Mouse (Mus musculus): ENCODE measurements around the gene Elp1.

The Elp1 gene

DNA sequence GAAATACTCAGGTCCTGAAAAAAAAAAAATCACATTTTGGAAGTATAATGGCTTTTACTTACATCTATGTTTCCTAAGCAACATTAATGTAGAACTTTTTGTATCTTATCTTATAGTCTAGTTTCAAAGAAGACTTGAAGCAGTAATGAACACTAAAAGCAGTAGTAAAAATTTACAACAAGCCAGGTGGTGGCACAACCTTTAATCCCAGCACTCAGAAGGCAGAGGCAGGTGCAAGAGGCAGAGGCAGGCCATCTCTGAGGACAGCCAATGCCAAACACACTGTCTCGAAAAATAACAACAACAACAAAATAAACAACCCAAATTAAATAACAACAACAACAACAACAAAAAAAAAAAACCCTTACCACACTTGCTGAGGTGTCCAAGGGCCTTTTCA lies 31.1 kb downstream of the Elp1 start:
- no peak for DNase-seq (ENCODE audit: extremely low spot score, low read depth, low spot score)

DNA sequence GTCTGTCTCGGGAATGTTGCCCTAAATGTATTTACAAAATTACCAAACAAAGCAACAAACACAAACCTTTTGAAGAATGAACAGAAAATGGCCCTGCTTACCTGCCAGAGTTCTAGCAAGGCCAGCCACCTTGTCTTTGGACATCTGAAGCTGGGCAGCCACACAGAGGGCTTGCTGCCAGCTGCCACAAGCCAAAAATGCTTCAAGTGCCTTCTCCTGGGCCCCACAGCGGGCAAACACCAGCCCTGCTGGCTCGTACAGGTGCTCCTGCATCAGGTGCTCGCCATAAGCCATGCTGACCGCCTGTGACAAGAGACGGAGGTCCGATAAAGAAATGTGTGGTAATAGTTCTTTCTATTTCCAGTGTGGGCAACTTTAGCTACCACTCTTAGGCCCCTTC lies 33.2 kb downstream of the Elp1 start:
- no peak for DNase-seq (ENCODE audit: extremely low spot score, low read depth, low spot score)

DNA sequence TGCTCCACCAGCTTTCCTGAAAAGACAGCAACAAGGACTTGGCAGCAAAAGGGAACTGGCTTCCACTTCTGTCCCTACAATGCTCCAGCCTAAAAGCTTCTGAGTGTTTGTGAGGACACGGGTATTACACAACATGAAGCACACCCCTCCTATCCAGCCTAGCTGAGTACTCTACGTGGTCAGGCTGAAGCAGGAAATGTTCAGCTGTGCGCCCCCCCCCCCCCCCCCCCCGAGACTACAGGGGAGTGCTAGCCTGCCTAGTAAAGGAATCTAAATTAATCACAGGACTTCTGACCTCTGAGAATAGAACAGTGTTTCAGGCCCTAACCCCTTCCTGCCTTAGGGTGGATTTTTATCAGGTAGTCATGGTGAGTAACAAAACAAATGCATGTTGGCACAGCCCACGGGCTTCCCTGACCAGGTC lies 34.3 kb downstream of the Elp1 start:
- DNase-seq (ENCODE audit: extremely low spot score, low read depth, low spot score) = no peak

DNA sequence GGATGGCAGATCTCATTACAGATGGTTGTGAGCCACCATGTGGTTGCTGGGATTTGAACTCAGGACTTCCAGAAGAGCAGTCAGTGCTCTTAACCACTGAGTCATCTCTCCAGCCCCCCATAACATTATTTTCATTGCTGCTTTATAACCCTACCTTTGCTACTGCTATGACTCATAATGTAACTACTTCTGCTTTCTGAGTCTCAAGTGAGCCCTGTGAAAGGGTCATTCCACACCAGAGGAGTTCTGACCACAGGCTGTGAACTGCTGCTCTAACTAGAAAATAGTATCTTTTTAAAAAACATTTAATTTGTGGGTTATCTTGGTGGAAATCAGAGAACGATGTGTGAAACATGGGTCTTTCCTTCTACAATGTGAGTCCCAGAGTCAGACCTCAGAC lies 44.4 kb downstream of the Elp1 start:
- no peak for DNase-seq (ENCODE audit: extremely low spot score, low read depth, low spot score)

DNA sequence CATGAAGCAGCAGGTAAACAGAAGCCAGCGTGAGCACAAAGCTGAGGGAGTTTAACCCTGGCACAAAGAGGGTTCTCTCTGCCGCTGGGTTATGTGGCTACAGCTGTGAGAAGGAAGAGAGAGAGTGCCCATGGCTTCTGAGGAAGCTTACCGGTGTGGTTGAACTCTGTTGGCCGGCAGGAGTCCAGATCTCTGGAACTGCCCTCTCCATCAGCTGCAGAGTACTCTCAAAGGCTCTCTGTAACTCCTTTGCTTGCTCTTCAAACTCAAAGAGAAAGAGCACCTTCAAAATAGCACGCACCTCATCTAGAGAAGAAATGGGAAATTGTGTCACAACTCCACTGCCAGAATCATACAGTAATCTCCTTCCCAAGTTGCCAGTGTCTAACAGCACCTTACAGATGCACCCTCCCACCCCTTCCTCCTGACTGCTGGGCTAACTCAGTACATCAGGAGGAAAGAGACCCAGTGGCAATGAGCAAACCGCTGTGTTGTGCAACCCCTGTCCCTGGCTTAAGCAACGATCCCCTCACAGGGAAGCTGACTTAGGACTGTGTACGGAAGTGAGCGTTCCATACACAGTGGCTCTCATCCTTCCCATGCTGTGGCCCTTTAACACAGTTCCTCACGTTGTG lies 45.0 kb downstream of the Elp1 start:
- DNase-seq (ENCODE audit: extremely low spot score, low read depth, low spot score) = no peak

DNA sequence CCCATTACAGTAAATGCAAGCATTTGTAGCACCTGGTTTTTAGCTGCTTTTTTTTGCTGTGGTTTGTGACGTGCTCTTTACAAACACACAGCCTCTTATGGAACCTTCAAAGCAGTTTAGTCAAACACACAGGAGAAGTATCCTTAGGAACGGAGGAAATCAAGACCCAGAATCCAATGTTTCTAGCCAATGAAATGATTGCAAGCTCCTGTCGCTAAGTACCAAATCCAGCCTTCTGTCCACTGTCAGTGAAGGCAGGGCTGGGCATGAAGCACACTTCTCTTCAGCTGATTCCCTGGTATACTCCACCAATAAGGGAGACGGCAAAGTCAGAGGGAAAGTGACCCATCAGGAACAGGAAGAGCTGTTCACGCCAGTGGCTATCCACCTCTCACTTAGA lies 46.1 kb downstream of the Elp1 start:
- no peak for DNase-seq (ENCODE audit: extremely low spot score, low read depth, low spot score)

DNA sequence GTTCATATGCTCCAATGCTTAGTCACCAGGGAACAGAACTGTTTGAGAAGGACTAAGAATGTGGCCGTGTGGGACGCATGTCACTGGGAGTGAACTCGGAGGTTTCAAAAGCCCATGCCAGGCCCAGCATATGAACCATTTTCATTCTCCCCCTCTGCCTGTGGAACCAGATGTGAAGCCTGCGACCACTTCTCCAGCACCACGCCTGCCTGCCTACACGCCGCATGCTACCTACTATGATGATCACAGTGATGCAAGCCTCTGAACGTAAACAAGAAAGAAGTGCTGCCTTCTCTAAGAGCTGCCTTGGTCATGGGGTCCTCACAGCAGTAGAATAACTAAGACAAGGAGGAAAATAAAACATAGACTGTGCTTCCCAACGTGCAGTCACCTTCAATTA lies 54.7 kb downstream of the Elp1 start:
- no peak for DNase-seq (ENCODE audit: extremely low spot score, low read depth, low spot score)

DNA sequence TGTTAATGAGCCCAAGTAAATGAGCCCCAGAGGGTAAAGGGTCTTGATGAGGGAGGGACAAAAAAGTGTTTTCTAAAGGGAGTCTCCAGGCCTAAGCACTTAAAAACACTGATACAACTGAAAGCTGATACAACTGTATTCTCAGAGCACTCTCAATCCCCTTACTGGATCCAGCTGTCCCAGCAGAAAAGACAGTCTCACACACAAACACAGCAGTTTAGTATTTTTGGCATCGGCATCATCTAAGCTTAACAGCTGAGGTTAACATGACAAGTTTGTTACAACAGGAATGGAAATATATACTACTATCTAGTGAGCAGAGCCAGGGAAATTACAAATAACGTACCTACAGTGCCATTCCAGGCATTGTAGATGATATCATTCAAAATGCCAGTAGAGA lies 55.8 kb downstream of the Elp1 start:
- no peak for DNase-seq (ENCODE audit: extremely low spot score, low read depth, low spot score)

DNA sequence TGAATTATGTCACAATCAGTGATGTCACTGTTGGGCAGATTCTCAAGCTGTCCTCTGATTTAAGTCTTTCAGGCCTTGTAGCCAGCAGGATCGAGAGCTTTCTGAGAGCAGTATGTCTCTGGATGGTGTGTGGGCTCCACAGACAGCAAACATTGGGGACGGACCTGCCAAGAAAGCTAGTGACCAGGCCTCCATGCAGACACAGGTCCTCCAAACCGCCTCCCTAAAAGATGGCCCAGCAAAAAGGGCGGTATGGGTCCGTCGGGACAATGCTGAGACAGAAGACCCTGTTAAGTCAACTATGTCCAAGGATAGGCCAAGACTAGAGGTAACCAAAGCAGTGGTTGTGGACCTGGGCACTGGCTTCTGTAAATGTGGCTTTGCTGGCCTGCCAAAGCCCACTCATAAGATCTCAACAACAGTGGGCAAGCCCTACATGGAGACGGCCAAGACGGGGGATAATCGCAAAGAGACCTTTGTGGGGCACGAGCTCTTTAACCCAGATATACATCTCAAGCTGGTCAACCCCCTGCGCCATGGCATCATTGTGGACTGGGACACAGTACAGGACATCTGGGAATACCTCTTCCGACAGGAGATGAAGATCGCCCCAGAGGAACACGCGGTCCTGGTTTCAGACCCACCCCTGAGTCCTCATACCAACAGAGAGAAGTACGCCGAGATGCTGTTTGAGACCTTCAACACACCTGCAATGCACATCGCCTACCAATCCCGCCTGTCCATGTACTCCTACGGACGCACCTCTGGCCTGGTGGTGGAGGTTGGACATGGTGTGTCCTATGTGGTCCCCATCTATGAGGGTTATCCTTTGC lies 58.6 kb downstream of the Elp1 start, which contains the start of gene Actl7a:
Gene Actl7a (plus strand): TSS at position 51 of the 833 bp plus-strand sequence.
- no peak for DNase-seq (ENCODE audit: extremely low spot score, low read depth, low spot score)

DNA sequence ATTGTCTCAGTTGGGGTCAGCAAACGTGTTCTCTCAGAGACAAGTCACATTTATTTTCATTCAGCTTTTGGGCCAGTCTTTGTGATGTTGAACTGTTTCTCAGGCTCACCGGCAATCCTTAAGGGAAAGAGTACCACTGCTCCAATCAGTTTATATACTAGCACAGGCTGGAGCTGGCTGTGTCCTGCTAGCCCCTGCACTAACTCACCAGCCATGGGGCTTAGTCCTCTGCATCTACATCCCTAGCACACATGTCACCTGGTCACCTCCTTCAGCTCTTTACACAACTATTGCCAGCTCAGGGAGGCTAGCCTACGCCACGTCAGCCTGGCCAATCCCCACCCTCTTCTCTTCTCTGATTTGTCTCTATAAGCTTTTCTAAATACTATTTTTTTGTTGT lies 59.4 kb downstream of the Elp1 start:
- DNase-seq (ENCODE audit: extremely low spot score, low read depth, low spot score) = no peak

DNA sequence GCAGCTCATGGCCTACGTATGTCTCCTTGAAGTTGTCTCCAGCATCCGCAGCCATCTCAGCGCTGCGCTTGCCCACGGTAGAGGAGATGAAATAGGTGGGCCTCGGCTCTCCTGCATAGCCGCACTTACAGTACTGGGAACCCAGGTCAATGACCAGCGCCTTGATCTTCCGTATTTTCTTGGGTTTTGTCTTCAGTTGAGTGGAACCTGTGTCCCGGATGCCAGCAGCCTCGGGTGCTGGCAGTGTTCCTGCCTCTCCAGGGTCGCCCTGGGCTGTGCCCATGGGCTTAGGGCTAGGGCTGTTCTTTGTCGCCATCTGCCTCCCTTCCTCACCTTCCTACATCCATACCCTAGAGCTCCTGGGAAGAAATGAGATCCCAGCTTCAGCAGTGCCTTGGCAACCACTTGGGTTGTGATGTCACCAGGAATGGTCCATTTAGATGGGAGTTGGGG lies 61.1 kb downstream of the Elp1 start, which contains the start of gene Actl7b:
Gene Actl7b (minus strand): TSS at position 403 of the 453 bp plus-strand sequence.
- no peak for DNase-seq (ENCODE audit: extremely low spot score, low read depth, low spot score)

DNA sequence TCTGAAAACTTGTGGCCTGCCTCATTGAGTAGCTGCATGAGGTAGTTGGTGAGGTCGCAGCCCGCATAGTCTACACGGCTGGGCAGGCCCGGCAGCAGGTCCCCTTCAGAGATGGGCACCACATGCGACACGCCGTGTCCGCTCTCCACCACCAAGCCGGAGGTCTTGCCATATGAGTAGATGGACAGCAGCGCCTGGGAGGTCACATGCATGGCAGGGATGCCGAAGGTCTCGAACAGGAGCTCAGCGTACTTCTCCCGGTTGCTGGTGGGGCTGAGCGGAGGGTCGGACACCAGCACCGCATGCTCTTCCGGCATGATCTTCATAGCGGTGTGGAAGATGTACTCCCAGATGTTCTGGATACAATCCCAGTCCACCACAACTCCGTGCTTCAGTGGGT lies 61.5 kb downstream of the Elp1 start:
- DNase-seq (ENCODE audit: extremely low spot score, low read depth, low spot score) = no peak

DNA sequence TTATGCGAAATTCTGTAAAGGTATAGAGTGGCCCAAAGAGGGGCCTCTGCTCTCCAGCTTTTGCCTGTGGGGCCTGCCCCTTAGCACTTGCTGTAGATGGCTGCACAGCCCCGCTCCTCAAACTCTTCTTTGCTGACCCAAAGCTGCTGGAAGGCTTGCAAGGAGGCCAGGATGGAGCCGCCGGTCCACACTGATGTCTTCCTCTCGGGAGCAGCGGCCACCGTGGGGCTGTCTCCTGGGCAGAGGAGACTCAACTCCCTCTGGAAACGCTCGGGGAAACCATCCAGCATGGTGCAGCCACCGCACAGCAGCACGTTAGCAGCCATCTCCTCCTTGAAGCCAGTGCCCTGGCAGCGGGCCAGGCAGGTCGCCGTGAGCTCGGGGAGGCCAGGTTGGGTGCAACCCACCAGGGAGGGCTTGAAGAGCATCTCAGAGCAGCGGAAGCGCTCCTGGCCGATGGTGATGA lies 62.1 kb downstream of the Elp1 start, which contains the start of gene Gm26657:
Gene Gm26657 (plus strand): TSS at position 51 of the 466 bp plus-strand sequence.
- DNase-seq (ENCODE audit: extremely low spot score, low read depth, low spot score) = no peak

DNA sequence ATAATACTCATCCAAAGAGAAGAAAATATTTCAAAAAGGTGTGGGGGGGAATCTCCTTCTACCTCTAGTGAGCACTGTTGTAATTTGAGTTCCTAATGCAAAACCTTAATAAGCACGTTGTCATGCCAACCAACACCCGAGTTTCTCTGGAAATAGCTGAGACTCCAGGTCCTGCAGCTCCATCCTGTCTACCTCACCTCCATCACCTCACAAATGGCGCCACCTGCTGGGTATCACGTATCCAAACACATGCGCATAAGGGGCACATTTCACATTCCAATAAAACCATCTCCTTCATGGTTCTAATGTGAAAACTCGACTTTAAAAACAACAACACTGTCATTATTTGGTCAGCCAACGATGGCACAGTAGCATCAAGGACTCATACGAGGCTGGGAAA lies 76.3 kb downstream of the Elp1 start:
- DNase-seq (ENCODE audit: extremely low spot score, low read depth, low spot score) = no peak

DNA sequence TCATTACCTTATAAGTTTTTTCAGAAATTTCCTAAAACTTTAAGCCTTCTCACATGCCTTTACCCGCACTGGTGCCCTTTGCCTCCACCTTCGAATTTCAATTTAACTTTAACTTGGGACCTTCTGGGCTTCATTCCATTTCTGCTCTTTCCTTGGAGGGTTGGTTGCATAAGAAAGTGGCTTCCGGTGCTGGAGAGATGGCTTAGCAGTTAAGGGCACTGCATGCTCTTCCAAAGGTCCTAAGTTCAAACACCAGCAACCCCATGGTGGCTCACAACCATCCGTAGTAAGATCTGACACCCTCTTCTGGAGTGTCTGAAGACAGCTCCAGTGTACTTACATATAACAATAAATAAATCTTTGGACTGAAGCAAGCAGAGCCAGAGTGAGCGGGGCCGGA lies 78.9 kb downstream of the Elp1 start:
- no peak for DNase-seq (ENCODE audit: extremely low spot score, low read depth, low spot score)

DNA sequence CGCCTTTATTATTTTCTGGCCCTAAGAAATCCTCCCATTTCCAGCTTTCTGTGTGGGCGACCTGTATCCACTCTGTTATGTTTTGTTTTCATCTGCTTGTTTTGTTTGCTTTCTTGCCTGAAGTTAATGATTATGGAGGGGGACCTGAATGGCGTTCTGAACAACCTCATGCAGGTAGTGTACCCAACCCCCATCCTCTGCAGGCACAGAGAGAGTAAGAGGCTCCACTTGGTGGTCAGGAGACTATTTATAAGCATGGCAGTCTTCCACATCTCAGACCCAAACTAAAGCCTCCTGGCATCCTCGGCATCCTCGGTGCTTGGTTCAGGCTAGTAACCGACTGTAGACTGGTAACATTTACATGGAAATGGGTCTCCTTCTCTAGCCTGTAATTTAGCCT lies 79.8 kb downstream of the Elp1 start:
- DNase-seq (ENCODE audit: extremely low spot score, low read depth, low spot score) = no peak

DNA sequence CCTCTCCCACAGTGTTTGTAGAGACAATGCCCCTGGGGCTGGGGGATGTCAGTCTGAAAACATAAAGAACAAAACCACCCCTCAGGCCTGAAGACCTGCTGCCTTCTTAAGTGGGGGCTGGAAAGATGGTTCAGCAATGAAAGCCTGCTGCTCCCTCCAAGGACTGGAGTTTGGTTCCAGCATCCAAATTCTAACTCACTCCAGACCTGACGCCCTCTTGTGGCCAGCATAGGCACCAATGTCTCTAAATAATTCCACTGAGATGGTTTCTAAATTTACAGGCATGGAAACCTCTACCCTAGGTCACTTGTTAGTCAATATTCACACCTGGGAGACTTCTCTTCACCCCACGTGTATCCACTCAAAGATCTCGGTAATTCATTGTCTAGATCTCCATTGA lies 80.7 kb downstream of the Elp1 start:
- no peak for DNase-seq (ENCODE audit: extremely low spot score, low read depth, low spot score)

DNA sequence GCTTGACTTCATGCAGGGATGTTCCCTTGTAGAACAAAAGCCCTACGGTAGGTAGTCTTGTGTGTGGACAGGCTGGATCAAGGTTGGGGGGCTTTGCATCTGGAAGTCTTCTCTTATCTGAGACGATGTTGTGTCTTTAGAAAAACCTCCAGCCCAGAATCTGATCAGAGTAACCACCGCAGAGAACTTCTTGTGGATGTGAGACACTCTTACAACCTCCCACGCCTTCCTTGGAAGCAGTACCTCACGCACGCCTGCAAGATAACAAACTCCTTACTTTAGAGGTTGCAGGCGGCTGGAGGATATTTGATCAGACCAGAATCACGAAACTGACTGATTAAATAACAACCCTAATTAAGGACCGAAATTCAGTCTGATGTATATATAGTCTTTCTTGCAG lies 81.7 kb downstream of the Elp1 start:
- DNase-seq (ENCODE audit: extremely low spot score, low read depth, low spot score) = no peak

DNA sequence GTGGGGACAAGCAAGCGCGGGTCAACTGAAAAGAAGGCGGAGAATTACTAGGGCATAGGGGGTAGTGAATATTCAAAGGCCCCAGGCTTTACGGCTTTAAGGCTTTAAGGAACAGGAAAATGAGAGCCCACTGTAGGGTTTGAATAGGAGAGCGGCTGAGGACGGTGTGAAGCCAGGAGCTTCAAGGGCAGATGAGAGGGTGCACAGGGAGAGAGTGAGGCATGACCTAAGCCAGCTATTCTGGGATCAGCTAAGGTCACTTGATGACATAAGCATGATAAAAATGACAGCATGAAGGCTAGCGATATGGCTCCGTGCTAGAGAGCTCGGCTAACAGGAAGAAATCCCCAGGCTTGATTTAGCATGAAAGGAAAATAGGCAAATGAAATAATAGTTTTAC lies 82.7 kb downstream of the Elp1 start:
- no peak for DNase-seq (ENCODE audit: extremely low spot score, low read depth, low spot score)

DNA sequence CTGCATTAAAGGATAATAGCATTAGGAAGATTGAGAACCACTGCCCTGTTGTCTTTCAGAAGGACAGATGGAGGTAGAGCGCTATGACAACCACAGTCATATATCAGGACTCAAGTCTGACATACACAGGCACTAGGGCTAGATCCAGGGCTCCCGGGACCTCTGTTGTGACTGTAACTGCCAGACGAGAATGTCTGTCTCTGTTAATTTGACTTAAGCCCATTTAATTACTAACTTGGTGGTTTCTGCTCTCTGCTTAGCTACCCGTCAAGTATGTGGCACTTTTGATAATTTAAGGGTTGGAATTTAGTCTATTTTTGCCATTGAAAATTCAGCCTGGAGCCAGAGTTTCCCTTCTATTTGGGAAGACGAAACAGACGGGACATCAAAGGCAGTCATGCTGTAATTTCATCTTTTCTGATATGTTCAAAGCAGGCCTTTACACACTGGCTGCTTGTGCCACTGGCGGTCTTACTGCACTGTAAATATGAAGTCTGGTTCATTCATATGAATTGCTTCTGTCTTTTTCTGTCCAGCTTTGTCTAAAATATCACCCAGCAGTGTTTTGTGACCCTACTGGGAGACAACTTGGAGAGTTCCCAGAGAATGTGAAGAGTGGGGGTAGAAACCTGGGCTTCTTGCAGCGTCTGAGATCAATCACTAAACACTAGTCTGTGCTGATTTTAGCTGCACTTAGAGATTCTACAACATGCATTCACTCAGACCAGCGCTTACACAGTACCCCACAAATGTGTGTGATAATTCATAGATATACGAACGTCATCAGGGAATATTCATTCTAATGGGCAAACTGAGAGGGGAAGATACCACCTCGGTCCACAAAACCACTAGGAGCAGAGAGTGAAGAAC lies 83.3 kb downstream of the Elp1 start:
- no peak for DNase-seq (ENCODE audit: extremely low spot score, low read depth, low spot score)

DNA sequence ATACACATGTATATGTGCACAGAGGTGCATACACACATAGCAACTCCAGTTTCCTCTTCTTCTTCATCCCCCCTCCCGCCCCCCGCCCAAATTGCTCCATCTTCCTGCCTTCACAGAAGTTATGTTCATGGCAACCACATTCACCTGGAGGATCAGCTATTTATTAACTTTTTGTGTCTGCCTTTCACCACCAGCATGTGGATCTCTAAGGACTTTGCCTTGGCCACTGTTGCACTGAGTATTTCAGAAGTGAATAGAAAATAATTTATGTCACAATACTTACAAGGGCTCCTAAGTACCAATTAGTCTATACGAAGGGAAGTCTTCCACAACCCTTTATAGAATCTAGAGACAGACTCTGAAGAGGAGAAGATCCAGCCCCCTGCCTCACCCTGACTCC lies 84.2 kb downstream of the Elp1 start:
- no peak for DNase-seq (ENCODE audit: extremely low spot score, low read depth, low spot score)
